Mouse (Mus musculus): Measurements from ENCODE around the gene Fhit. TPM values are rescaled to one million over a fixed set of nuclear protein-coding genes. Genes with fewer than 3 reads are reported as not detected.

The Fhit gene
- polyA plus RNA-seq, 1 experiment from 2014 or later, result 7.6 TPM

DNA sequence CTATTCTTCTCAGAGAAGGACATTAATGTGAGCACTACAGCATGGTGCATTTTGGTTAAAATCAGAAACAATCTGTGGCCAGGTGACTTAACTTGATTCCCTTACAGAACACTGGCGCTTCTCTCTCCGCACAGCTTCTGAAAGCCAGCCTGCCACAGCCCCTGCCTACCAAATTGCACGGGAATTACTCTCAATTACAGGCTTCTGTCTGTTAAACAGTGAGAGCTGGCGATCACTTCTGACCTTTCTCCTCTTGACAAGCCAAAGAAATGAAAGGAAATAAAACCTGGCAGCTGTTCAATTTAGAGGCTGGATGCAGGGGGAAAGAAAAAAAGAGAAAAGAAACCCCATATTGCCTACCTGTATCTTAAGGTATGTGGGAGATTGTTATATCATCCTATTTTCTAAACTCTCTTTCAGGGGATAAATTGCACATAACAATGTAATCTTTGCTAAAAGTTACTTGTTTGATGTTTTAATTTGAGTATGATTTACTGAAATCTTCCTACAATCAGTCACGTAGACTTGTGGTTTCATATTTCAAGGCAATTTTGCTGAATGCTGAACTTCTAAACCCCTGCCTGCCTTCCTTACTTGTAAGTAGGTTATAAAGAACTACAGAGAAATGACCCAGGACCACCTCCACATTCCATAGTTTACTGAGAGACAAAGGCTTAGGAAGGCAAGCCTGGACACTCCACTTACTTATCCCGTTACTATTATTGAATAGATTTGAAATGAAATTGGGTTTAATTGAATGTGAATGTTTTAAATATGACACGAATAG, 1115.3 kb downstream of the Fhit start:
- Histone ChIP-seq H3K9ac (replicated peaks; ENCODE audit: low read depth, low read length) (no peak overlapping the region), H3K27ac (ENCODE audit: low read length) (no peak overlapping the region), H3K9me3 (ENCODE audit: control insufficient read depth, low read length) (no peaks in the 10 kb centered on the region), H3K4me3 (replicated peaks; ENCODE audit: low read length) (no peak overlapping the region), H3K27me3 (replicated peaks; ENCODE audit: control insufficient read depth, insufficient read depth, low read length) (no peaks in the 10 kb centered on the region), H3K4me2 (ENCODE audit: low read length) (no peak overlapping the region), H3K4me1 (replicated peaks; ENCODE audit: control insufficient read depth, insufficient read depth, low read length) (no peaks in the 10 kb centered on the region), H3K36me3 (ENCODE audit: control insufficient read depth, insufficient read depth) (no peaks in the 10 kb centered on the region)
- ATAC-seq, result 0 out of 2 replicates have a peak, but pooled peaks have one; percentile 31
- 17% methylated on average over 7 of the region's 7 CpGs for WGBS

DNA sequence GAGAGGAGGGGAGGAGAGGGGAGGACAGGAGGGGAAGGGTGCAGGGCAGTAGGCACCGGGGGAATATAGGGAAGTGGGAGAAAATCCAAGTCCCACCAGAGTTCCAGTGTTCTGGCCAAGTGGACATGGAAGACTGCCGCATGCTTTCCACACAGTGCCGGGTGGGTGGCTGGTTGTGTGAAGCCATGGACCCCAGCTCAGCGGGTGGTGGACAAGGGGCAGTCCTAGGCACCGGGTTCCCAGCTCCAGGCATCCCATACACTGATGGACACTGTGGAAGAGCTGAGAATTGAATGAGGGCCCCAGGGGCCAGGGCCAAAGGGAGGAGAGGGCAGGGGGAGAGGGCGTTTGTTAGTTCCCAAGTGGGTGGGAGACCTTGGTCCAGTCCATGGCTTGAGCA, 1123.8 kb downstream of the Fhit start:
- Histone ChIP-seq H3K4me3 (replicated peaks; ENCODE audit: low read length) (no peak overlapping the region), H3K4me1 (replicated peaks; ENCODE audit: control insufficient read depth, insufficient read depth, low read length) (no peaks in the 10 kb centered on the region), H3K36me3 (ENCODE audit: control insufficient read depth, insufficient read depth) (no peaks in the 10 kb centered on the region), H3K9ac (replicated peaks; ENCODE audit: low read depth, low read length) (no peak overlapping the region), H3K27ac (ENCODE audit: low read length) (no peak overlapping the region), H3K4me2 (ENCODE audit: low read length) (no peak overlapping the region), H3K27me3 (replicated peaks; ENCODE audit: control insufficient read depth, insufficient read depth, low read length) (no peaks in the 10 kb centered on the region), H3K9me3 (ENCODE audit: control insufficient read depth, low read length) (no peaks in the 10 kb centered on the region)
- no peak for ATAC-seq
- 92% methylated on average over 6 of the region's 6 CpGs for WGBS

DNA sequence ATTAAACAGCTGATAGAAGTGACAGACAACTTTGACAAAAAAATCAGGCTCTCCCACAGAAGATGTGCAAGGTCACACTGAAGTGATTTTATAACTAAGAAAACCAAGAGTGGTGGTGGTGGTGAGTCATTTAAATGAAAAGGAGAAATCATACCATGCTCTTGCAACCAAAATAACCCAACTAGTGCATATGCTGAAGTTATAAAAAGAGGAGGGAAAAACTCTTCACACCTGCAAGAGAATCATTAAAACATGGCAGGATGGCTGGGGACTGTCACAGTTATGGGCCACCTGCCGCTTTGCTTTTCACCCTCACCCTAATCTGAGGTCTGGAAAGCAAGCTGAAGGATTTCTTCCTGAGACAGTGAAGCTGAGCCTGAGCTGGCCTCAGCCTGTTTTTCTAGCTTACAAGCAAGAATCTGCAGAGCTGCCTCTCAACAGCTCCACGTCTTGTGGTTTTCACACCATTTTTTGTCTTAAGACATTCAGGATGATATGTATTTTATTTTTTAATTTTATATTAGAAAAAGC, 1125.1 kb downstream of the Fhit start:
- no peak for ATAC-seq
- Histone ChIP-seq H3K9me3 (ENCODE audit: control insufficient read depth, low read length) (no peaks in the 10 kb centered on the region), H3K27me3 (replicated peaks; ENCODE audit: control insufficient read depth, insufficient read depth, low read length) (no peaks in the 10 kb centered on the region), H3K4me1 (replicated peaks; ENCODE audit: control insufficient read depth, insufficient read depth, low read length) (no peaks in the 10 kb centered on the region), H3K36me3 (ENCODE audit: control insufficient read depth, insufficient read depth) (no peaks in the 10 kb centered on the region), H3K4me2 (ENCODE audit: low read length) (no peak overlapping the region), H3K4me3 (replicated peaks; ENCODE audit: low read length) (no peak overlapping the region), H3K27ac (ENCODE audit: low read length) (no peak overlapping the region), H3K9ac (replicated peaks; ENCODE audit: low read depth, low read length) (no peak overlapping the region)
- WGBS, result 68% methylated on average over 2 of the region's 2 CpGs

DNA sequence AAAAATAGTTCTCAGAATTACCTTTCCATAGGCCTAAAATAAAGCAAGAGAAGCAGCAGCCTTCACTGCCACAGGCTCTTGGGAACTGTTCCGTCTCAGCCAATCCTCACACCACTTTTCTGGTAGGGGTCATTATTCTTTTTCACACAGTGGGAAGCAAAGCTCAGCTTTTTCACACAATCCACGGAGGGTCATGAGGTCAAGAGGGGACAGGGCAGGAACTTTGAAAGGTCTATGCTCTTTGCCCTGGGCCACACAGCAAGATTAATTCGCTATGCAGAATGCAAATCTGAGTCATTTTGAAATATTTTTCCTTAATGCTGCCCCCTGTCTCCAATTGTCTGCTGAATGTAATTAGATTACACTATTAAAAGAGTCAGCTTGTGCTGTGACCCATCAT, 1126.2 kb downstream of the Fhit start:
- Histone ChIP-seq H3K4me3 (replicated peaks; ENCODE audit: low read length) (no peak overlapping the region), H3K27ac (ENCODE audit: low read length) (no peak overlapping the region), H3K27me3 (replicated peaks; ENCODE audit: control insufficient read depth, insufficient read depth, low read length) (no peaks in the 10 kb centered on the region), H3K4me1 (replicated peaks; ENCODE audit: control insufficient read depth, insufficient read depth, low read length) (no peaks in the 10 kb centered on the region), H3K9me3 (ENCODE audit: control insufficient read depth, low read length) (no peaks in the 10 kb centered on the region), H3K36me3 (ENCODE audit: control insufficient read depth, insufficient read depth) (no peaks in the 10 kb centered on the region), H3K4me2 (ENCODE audit: low read length) (no peak overlapping the region), H3K9ac (replicated peaks; ENCODE audit: low read depth, low read length) (no peak overlapping the region)
- no peak for ATAC-seq
- 16% methylated on average over 3 of the region's 3 CpGs for WGBS

DNA sequence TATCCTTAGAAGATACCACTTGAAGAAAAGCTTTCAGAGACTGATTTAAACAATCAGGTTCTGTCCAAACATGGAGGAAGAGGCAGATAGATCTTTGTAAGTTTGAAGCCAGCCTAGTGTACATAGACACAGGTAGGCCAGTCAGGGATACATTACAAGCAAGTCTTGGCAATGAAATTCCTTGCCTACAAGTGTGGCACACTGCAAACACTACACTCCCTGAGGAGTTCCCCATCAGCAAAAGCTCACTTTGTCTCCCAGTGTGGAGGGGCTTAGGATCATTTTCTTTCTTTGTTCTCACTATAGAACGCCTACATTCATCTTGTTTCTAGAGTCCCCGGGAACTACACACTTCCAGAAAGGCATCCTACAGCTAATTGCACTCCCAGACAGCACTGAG, 1126.6 kb downstream of the Fhit start:
- Histone ChIP-seq H3K27ac (ENCODE audit: low read length) (no peak overlapping the region), H3K4me2 (ENCODE audit: low read length) (no peak overlapping the region), H3K4me1 (replicated peaks; ENCODE audit: control insufficient read depth, insufficient read depth, low read length) (no peaks in the 10 kb centered on the region), H3K27me3 (replicated peaks; ENCODE audit: control insufficient read depth, insufficient read depth, low read length) (no peaks in the 10 kb centered on the region), H3K4me3 (replicated peaks; ENCODE audit: low read length) (no peak overlapping the region), H3K9ac (replicated peaks; ENCODE audit: low read depth, low read length) (no peak overlapping the region), H3K9me3 (ENCODE audit: control insufficient read depth, low read length) (no peaks in the 10 kb centered on the region), H3K36me3 (ENCODE audit: control insufficient read depth, insufficient read depth) (no peaks in the 10 kb centered on the region)
- WGBS, result 4% methylated on average over 2 of the region's 2 CpGs
- ATAC-seq, result no peak

DNA sequence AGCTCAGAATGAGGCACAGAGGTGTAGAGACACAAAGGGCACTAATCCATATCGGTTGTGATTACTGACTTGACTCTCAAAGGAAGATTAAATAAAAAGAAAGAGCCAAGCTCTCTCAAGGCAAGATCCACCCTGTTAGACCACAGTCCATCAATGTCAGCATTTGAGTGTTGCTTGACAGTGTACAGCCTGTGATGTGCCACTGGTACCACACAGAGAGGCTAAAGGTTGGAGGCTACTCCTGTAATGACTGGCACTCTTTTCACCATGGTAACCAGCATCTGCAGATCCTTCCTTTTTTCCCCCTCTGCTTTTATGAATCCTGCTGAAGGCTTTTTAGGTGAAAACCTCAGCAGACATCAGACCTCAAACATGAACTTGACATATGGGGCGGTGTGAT, 1138.5 kb downstream of the Fhit start:
- WGBS, result 59% methylated on average over 2 of the region's 2 CpGs
- H3K4me2 ChIP-seq (ENCODE audit: low read length), result no peak overlapping the region
- no peak for ATAC-seq
- no peak overlapping the region for H3K4me3 ChIP-seq (replicated peaks; ENCODE audit: low read length)
- no peaks in the 10 kb centered on the region for H3K36me3 ChIP-seq (ENCODE audit: control insufficient read depth, insufficient read depth)
- H3K4me1 ChIP-seq (replicated peaks; ENCODE audit: control insufficient read depth, insufficient read depth, low read length), result peaks cover 6% of the 10 kb centered on the region
- no peaks in the 10 kb centered on the region for H3K27me3 ChIP-seq (replicated peaks; ENCODE audit: control insufficient read depth, insufficient read depth, low read length)
- H3K9me3 ChIP-seq (ENCODE audit: control insufficient read depth, low read length), result 0 out of 2 replicates have a peak, but pooled peaks cover 3% of the 10 kb centered on the region
- H3K9ac ChIP-seq (replicated peaks; ENCODE audit: low read depth, low read length), result no peak overlapping the region
- H3K27ac ChIP-seq (ENCODE audit: low read length), result no peak overlapping the region

DNA sequence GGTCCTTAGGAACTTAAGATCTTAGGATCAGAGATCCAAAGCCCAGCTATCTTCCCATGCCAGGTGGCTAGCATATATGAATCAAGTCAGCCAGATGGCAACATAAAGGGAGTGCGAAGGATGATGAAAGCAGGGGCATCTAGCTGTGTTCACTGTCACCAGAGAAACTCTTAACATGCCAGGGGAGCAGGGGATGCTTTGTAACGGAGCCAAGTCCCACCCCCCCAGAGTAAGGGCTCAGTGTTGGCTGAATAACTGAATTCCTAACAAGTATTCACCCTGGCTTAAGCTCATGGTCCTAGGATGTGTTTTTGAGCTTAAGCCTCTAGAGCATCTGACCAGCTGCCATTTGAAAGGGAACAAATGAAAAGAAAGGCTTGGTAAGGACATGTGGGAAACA, 1139.5 kb downstream of the Fhit start:
- ATAC-seq, result peak; percentile 84
- Histone ChIP-seq H3K4me2 (ENCODE audit: low read length) (no peak overlapping the region), H3K9ac (replicated peaks; ENCODE audit: low read depth, low read length) (no peak overlapping the region), H3K9me3 (ENCODE audit: control insufficient read depth, low read length) (no peaks in the 10 kb centered on the region), H3K4me1 (replicated peaks; ENCODE audit: control insufficient read depth, insufficient read depth, low read length) (peaks cover 6% of the 10 kb centered on the region), H3K27me3 (replicated peaks; ENCODE audit: control insufficient read depth, insufficient read depth, low read length) (no peaks in the 10 kb centered on the region), H3K4me3 (replicated peaks; ENCODE audit: low read length) (no peak overlapping the region), H3K36me3 (ENCODE audit: control insufficient read depth, insufficient read depth) (no peaks in the 10 kb centered on the region), H3K27ac (ENCODE audit: low read length) (no peak overlapping the region)
- WGBS, result 17% methylated on average over 2 of the region's 2 CpGs

DNA sequence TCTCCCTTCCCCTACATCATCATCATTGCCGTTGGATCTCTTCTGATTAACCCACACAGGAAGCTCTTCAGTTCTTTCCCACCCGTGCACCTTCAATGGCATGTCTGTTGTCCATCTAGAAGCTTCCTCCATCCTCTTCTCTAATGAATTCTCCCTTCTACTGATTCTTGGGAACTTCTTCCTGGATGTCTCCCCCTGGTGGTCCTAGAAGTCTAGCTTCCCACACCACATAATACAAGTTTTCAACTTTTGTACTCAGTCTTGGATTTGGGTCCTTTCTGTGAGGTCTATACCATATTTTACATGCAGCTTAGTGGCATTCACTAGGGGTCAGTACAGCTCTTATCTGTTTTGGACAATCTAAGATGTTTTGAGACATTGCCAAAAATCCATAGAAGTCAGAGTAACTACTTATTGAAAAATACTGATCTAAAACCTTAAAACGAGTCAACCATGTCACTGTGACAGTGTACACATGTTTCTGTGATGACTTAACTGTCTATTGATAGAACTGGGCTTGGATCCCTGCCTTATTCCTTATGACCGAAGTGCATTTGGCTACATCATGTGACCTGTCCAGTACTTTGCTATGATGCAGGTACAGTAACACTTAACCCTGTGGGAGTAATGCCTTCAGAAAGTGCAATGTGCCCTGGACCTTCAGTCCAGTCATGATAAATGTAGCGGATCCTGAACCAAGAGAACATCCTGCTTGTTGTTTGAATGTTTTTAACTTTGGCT, 1141.3 kb downstream of the Fhit start:
- Histone ChIP-seq H3K9me3 (ENCODE audit: control insufficient read depth, low read length) (no peaks in the 10 kb centered on the region), H3K9ac (replicated peaks; ENCODE audit: low read depth, low read length) (no peak overlapping the region), H3K4me3 (replicated peaks; ENCODE audit: low read length) (no peak overlapping the region), H3K4me1 (replicated peaks; ENCODE audit: control insufficient read depth, insufficient read depth, low read length) (peaks cover 6% of the 10 kb centered on the region), H3K36me3 (ENCODE audit: control insufficient read depth, insufficient read depth) (no peaks in the 10 kb centered on the region), H3K27me3 (replicated peaks; ENCODE audit: control insufficient read depth, insufficient read depth, low read length) (no peaks in the 10 kb centered on the region), H3K4me2 (ENCODE audit: low read length) (no peak overlapping the region), H3K27ac (ENCODE audit: low read length) (no peak overlapping the region)
- 91% methylated on average over 5 of the region's 5 CpGs for WGBS
- no peak for ATAC-seq

DNA sequence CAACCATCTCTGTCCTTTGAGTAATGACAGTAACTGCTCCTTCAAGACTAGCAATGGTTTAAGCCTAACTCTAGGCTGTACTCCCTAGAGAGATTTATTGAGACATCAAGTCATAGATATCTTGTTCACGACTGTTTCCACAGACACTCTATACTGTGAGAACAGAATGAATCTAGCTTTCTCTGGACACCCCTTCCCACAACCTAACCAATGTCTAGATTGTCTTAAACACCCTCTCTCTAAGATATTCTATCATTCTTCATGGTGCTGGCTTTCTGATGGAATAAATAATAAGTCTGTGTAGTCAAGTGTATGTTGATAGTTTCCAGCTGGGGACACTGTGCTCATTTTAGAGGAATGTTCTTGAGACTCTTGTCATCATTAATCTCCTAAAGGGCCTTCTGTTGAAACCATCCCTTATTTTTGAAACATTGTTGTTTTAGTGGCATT, 1148.0 kb downstream of the Fhit start:
- Histone ChIP-seq H3K27ac (ENCODE audit: low read length) (no peak overlapping the region), H3K4me1 (replicated peaks; ENCODE audit: control insufficient read depth, insufficient read depth, low read length) (no peaks in the 10 kb centered on the region), H3K27me3 (replicated peaks; ENCODE audit: control insufficient read depth, insufficient read depth, low read length) (no peaks in the 10 kb centered on the region), H3K9ac (replicated peaks; ENCODE audit: low read depth, low read length) (no peak overlapping the region), H3K36me3 (ENCODE audit: control insufficient read depth, insufficient read depth) (no peaks in the 10 kb centered on the region), H3K4me2 (ENCODE audit: low read length) (no peak overlapping the region), H3K4me3 (replicated peaks; ENCODE audit: low read length) (no peak overlapping the region), H3K9me3 (ENCODE audit: control insufficient read depth, low read length) (no peaks in the 10 kb centered on the region)
- 97% methylated on average over 1 of the region's 1 CpGs for WGBS
- no peak for ATAC-seq

Measured in forebrain, embryonic 16.5 days (tissue).